Mouse (Mus musculus) small intestine, adult 2 months (tissue): ENCODE results near the gene Skil.

ENCODE experiments used
- CTCF ChIP-seq: fragments of 200-500 bp; IDR thresholded peaks from 2 replicates; pipeline ENCODE4 v1.5.1; 2012; ENCODE audit warnings: low read depth, mild to moderate bottlenecking, control low read depth, inconsistent platforms, low read length, moderate library complexity, mixed read lengths; ENCODE audit not compliant: insufficient replicate concordance, insufficient read length; ENCODE audit errors: extremely low read depth
- POLR2A ChIP-seq: fragments of 200-500 bp; IDR thresholded peaks from 2 replicates; pipeline ENCODE4 v1.6.1; 2012; ENCODE audit warnings: low read depth, mild to moderate bottlenecking, control low read depth, inconsistent platforms, low read length, moderate library complexity

- TF ChIP-seq CTCF (no peak), POLR2A (no peak)
These were observed 26.4 kb upstream of the Skil start for GRCm38 (mm10) chr3:31068482-31068881.
